Mouse (Mus musculus): ENCODE measurements around the gene Gpr132. TPM values are rescaled to one million over a fixed set of nuclear protein-coding genes. Genes with fewer than 3 reads are reported as not detected.

Gpr132 gene
- polyA plus RNA-seq, 1 experiment, result 15.8 TPM

DNA sequence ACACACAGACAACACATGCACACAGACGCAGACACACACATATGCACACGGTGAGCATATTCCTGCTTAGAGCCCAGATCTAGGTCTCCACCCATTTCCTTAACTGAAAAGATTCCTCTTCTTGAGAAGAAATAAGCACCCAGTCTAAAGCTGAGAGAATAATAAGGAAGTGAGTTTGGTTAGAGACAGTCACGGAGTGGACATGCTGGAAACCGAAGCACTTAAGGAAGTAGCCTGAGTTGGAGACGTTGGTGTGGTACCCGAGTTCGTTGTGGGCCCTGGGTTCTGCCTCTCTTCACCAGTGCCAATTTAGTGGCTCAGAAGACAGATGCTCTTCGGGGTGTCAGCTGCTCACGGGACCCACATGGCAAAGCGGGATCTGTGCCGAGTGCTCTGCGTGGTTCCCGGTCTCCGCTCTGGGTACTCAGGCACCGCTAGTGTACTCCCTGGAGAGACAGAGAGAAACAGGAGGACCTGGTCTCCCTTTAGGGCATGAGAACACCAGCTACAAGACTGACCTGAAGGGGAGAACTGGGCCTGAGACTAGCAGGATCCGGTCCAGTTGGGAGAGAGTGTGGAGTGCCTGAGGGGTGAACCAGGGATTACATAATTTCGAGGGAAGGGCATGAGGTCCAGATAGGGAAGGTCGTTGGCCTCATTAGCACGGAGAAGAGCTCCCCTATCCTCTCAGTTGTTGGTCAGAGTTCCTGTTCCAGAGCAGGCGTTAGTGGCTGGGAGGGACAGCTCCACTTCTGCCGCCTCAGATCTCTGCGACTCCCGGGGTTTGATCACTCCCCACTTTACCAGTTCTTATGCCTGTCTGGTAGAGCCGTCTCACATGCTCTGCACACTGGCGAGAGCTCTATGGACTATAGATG is 27.6 kb downstream of the Gpr132 start:
- Histone ChIP-seq H3K4me1 (ENCODE audit: control insufficient read depth, insufficient read depth, low read length) (peaks cover 2% of the 10 kb centered on the region; the same call in 1 of the 2 replicates), H3K27ac (ENCODE audit: control insufficient read depth, insufficient read depth, low read depth, low read length, poor library complexity) (peak overlapping the region; percentile 80), H3K4me3 (replicated peaks; ENCODE audit: control insufficient read depth, low read depth, low read length) (peak overlapping the region; percentile 25)
- TF ChIP-seq CTCF (IDR thresholded peaks at IDR 0.05; ENCODE audit: control insufficient read depth, insufficient read depth, low read length) (no peak), POLR2A (IDR thresholded peaks at IDR 0.05; ENCODE audit: borderline replicate concordance, control insufficient read depth, low read depth, low read length) (no peak)
- 32% methylated on average over 25 of the region's 25 CpGs for WGBS

DNA sequence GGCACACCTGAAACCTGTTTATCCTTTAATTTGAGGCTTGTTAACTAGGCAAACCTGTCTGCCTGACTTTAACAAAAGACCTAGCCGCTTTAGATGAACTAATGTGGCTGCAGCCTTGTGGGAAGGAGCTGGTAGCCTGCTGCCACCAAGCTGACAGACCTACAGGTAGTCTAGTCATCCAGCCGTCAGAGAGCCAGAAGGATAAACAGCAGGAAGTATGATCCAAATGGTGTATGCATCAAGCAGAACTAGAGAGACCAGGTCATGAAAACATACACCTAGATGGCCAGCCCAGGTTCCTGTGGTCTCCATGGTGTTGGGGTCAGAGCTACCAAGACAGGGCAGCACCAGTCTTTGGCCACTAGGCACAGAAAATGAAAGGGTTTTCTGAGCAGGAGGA is 33.0 kb downstream of the Gpr132 start:
- Histone ChIP-seq H3K27ac (ENCODE audit: control insufficient read depth, insufficient read depth, low read depth, low read length, poor library complexity) (no peak overlapping the region), H3K4me1 (ENCODE audit: control insufficient read depth, insufficient read depth, low read length) (peaks cover 5% of the 10 kb centered on the region), H3K4me3 (replicated peaks; ENCODE audit: control insufficient read depth, low read depth, low read length) (no peak overlapping the region)
- WGBS, result 61% methylated on average over 2 of the region's 2 CpGs
- TF ChIP-seq POLR2A (IDR thresholded peaks at IDR 0.05; ENCODE audit: borderline replicate concordance, control insufficient read depth, low read depth, low read length) (no peak), CTCF (IDR thresholded peaks at IDR 0.05; ENCODE audit: control insufficient read depth, insufficient read depth, low read length) (no peak)

DNA sequence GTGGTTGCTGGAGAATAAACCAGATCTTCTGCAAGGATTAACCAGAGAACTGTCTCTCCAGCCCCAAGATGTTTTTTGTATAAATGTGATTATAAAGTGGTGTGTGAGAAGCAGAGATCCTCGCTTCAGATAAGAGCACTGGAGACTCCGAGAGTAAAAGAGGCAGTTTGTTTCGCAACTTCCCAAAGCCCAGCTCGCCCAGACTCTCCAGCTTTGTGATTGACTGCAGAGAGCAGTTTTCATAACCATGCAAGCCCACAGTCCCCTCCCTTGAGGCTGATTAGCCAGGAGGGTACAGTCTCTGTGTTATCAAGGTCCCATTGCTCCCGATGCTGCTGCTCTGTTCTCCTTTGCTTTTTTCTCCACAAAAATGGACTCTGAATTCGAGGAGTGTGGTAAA is 34.5 kb downstream of the Gpr132 start:
- WGBS, result 6% methylated on average over 6 of the region's 6 CpGs
- no peak overlapping the region for H3K4me3 ChIP-seq (replicated peaks; ENCODE audit: control insufficient read depth, low read depth, low read length)
- H3K27ac ChIP-seq (ENCODE audit: control insufficient read depth, insufficient read depth, low read depth, low read length, poor library complexity), result peak overlapping the region; percentile 3
- peaks cover 3% of the 10 kb centered on the region for H3K4me1 ChIP-seq (ENCODE audit: control insufficient read depth, insufficient read depth, low read length)
- TF ChIP-seq CTCF (IDR thresholded peaks at IDR 0.05; ENCODE audit: control insufficient read depth, insufficient read depth, low read length) (no peak), POLR2A (IDR thresholded peaks at IDR 0.05; ENCODE audit: borderline replicate concordance, control insufficient read depth, low read depth, low read length) (no peak)

DNA sequence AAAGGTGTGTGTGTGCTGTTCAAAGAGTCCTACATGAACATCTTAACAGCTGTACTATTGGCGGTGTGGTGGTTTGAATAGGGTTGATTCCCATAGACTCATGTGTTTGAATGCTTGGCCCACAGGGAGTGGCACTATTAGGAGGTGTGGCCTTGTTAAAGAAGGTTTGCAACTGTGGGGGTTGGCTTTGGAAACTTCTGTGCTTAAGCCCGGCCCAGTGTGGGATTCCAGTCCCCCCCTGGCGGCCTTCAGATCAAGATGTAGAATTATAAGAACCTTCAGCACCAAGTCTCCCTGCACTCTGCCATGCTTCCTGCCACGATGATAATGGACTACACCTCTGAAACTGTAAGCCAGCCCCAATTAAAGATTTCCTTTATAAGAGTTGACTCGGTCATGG is 35.6 kb downstream of the Gpr132 start:
- TF ChIP-seq CTCF (IDR thresholded peaks at IDR 0.05; ENCODE audit: control insufficient read depth, insufficient read depth, low read length), result no peak
- TF ChIP-seq POLR2A (IDR thresholded peaks at IDR 0.05; ENCODE audit: borderline replicate concordance, control insufficient read depth, low read depth, low read length), result no peak
- peaks cover 4% of the 10 kb centered on the region for H3K4me1 ChIP-seq (ENCODE audit: control insufficient read depth, insufficient read depth, low read length)
- WGBS, result 58% methylated on average over 5 of the region's 5 CpGs
- H3K4me3 ChIP-seq (replicated peaks; ENCODE audit: control insufficient read depth, low read depth, low read length), result no peak overlapping the region
- H3K27ac ChIP-seq (ENCODE audit: control insufficient read depth, insufficient read depth, low read depth, low read length, poor library complexity), result no peak overlapping the region

DNA sequence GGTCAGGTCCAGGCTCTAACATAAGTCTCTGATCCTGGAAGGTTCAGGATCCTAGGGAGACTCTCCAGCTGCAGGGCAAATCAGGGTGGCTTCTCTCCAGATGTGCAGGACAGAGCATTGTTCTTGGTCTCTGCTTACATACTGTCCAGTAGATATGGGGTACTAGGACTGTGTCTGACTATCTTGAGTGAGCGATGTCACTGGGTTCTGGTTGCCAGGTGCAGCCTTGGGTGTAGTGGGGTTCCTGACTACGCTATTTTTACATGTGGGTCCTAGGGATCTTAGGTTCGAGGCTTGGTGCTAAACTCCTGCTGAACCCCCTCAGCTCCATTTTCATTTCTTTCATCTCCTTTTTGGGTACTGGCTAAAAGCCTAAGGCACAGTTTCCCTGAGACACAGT is 37.5 kb downstream of the Gpr132 start:
- H3K27ac ChIP-seq (ENCODE audit: control insufficient read depth, insufficient read depth, low read depth, low read length, poor library complexity), result no peak overlapping the region
- whole genome bisulfite sequencing, result 59% methylated on average over 3 of the region's 3 CpGs
- peaks cover 6% of the 10 kb centered on the region for H3K4me1 ChIP-seq (ENCODE audit: control insufficient read depth, insufficient read depth, low read length)
- TF ChIP-seq CTCF (IDR thresholded peaks at IDR 0.05; ENCODE audit: control insufficient read depth, insufficient read depth, low read length) (no peak), POLR2A (IDR thresholded peaks at IDR 0.05; ENCODE audit: borderline replicate concordance, control insufficient read depth, low read depth, low read length) (no peak)
- H3K4me3 ChIP-seq (replicated peaks; ENCODE audit: control insufficient read depth, low read depth, low read length), result peak overlapping the region; percentile 36

DNA sequence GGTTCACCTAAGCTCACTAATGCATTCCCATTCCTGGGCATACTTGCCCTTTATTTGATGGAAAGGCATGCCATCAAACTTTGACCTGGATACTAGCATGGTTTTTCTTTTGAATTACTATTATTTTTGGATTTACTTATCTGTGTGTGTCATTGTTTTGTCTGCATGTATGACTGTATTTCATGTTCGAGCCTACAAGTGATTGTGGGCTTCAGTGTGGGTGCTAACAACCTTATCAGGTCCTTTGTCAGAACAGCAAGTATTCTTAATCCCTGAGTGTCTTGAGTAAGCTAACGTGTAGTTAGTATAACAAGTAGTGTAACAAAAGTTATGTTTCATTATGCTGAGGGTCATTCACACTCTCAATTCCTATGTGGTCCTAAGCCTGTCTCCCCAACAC is 37.9 kb downstream of the Gpr132 start:
- 14% methylated on average over 2 of the region's 2 CpGs for WGBS
- Histone ChIP-seq H3K4me3 (replicated peaks; ENCODE audit: control insufficient read depth, low read depth, low read length) (peak overlapping the region; percentile 94), H3K4me1 (ENCODE audit: control insufficient read depth, insufficient read depth, low read length) (peaks cover 6% of the 10 kb centered on the region), H3K27ac (ENCODE audit: control insufficient read depth, insufficient read depth, low read depth, low read length, poor library complexity) (no peak overlapping the region)
- TF ChIP-seq CTCF (IDR thresholded peaks at IDR 0.05; ENCODE audit: control insufficient read depth, insufficient read depth, low read length) (no peak), POLR2A (IDR thresholded peaks at IDR 0.05; ENCODE audit: borderline replicate concordance, control insufficient read depth, low read depth, low read length) (no peak)

DNA sequence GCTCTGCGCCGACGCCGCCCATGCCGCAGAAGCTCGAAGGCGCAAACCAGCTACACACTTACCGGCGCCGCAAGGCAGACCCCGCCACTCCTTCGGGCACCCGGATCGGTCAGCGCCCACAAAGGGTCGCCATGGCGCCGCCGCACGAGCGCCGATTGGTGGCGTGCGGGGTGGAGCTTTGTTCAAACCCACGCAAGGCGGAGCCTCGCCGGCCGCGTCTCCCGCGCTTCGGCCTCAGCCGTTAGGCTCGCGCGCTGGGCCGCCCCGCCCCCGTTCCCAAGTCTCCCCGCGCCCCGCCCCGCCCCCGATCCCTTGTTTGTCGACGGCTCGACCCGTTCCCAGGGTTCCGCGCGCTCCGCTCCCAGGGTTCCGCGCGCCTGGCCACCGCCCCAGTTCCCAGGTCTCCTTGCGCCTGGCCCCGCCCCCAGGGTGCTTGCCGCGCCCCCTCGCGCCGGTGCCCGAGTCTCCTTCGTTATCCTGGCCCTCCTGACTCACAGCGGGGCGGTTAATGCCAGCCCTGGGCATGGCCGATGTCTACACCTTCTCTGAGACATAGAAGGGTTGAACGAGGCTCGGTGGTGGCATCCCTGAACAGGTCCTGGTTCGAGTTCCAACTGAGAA is 38.7 kb downstream of the Gpr132 start, which contains the start of gene Cdca4:
Cdca4 (minus strand) TSS at position 180 of the 621 bp plus-strand sequence.
- Histone ChIP-seq H3K27ac (ENCODE audit: control insufficient read depth, insufficient read depth, low read depth, low read length, poor library complexity) (peak within 1 kb of the TSS; percentile 98), H3K4me1 (ENCODE audit: control insufficient read depth, insufficient read depth, low read length) (peaks cover 6% of the 10 kb centered on the region), H3K4me3 (replicated peaks; ENCODE audit: control insufficient read depth, low read depth, low read length) (peak within 1 kb of the TSS; percentile 99)
- WGBS, result under 1% methylated on average over 51 of the region's 72 CpGs
- TF ChIP-seq CTCF (IDR thresholded peaks at IDR 0.05; ENCODE audit: control insufficient read depth, insufficient read depth, low read length), result no peak
- TF ChIP-seq POLR2A (IDR thresholded peaks at IDR 0.05; ENCODE audit: borderline replicate concordance, control insufficient read depth, low read depth, low read length), result peak; percentile 78

DNA sequence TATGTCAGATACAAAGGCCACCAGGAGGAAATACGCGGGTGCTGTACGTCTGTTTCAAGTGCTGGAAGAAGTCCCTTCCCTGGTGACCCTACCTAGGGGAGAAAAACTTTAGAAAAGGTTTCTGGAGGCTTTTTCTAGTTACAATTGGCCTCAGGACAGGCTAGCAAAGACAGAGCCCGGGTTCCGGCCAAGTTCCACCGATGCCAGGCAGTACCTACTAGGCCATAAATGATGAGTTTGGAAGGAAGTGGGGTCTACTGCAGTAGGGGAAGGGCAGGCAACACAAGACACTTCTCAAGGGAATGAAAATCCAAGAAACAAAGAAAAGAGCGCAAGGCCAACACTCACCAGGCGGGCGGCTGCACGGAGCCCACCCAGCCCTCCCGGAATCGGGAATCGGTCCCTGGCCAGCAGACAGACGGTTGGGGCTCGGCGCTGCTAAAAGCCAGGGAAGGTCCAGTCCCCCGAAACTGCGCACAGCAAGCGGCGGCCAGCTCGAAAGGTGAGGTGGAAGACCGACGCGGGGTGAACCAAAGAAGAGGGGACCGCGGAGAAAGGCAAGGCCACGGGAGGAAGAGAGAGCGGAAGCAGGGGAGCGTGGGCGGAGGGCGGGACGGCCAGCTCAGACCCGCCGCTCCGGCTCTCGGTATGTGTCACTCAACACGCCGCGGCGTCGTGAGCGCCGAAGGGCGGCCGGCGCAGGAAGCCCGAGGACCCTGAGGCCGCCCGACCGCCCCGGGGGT is 39.4 kb downstream of the Gpr132 start:
- H3K4me3 ChIP-seq (replicated peaks; ENCODE audit: control insufficient read depth, low read depth, low read length), result peak overlapping the region; percentile 99
- 1% methylated on average over 38 of the region's 51 CpGs for WGBS
- H3K27ac ChIP-seq (ENCODE audit: control insufficient read depth, insufficient read depth, low read depth, low read length, poor library complexity), result peak overlapping the region; percentile 98
- TF ChIP-seq CTCF (IDR thresholded peaks at IDR 0.05; ENCODE audit: control insufficient read depth, insufficient read depth, low read length) (no peak), POLR2A (IDR thresholded peaks at IDR 0.05; ENCODE audit: borderline replicate concordance, control insufficient read depth, low read depth, low read length) (no peak)
- H3K4me1 ChIP-seq (ENCODE audit: control insufficient read depth, insufficient read depth, low read length), result peaks cover 7% of the 10 kb centered on the region

Measured in bone marrow, adult 2 months (tissue).